Mouse (Mus musculus) lung, postnatal 0 days (tissue): Measurements from ENCODE around the gene Dlg2. TPM values are rescaled to one million over a fixed set of nuclear protein-coding genes. Genes with fewer than 3 reads are reported as not detected.

Source experiments
- ATAC-seq: fragments of 200-750 bp; cut with Nextera tagmentation; 2 replicates; pipeline ENCODE4 v1.8.0; 2017; ENCODE audit warnings: moderate library complexity
- DNase-seq: peaks from one replicate; pipeline ENCODE4 v3.0.0-alpha.2; 2016; ENCODE audit warnings: low spot score
- H3K27ac ChIP-seq: fragments of 300-500 bp; sonication (generic); 2 replicates; pipeline ENCODE4 v1.5.1; 2014; ENCODE audit warnings: antibody characterized with exemption, mild to moderate bottlenecking, low read length, mixed read lengths
- H3K27me3 ChIP-seq: fragments of 300-500 bp; sonication (generic); replicated peaks from 2 replicates; pipeline ENCODE4 v1.6.1; 2014; ENCODE audit warnings: low read length, mixed read lengths; ENCODE audit not compliant: insufficient read depth
- H3K36me3 ChIP-seq: fragments of 300-500 bp; sonication (generic); 2 replicates; pipeline ENCODE4 v1.6.1; 2014; ENCODE audit warnings: low read length, mixed read lengths; ENCODE audit not compliant: insufficient read depth
- H3K4me1 ChIP-seq: fragments of 300-500 bp; sonication (generic); 2 replicates; pipeline ENCODE4 v1.6.1; 2014; ENCODE audit warnings: antibody characterized with exemption, low read depth, low read length, mixed read lengths; ENCODE audit not compliant: insufficient read depth
- H3K4me2 ChIP-seq: fragments of 300-500 bp; sonication (generic); replicated peaks from 2 replicates; pipeline ENCODE4 v1.6.1; 2014; ENCODE audit warnings: low read depth, mild to moderate bottlenecking, low read length, moderate library complexity, mixed read lengths
- H3K4me3 ChIP-seq: fragments of 300-500 bp; sonication (generic); 2 replicates; pipeline ENCODE4 v1.5.1; 2014; ENCODE audit warnings: low read depth, low read length
- H3K9ac ChIP-seq: fragments of 300-500 bp; sonication (generic); replicated peaks from 2 replicates; pipeline ENCODE4 v1.6.1; 2014; ENCODE audit warnings: low read depth, mild to moderate bottlenecking
- H3K9me3 ChIP-seq: fragments of 300-500 bp; sonication (generic); 2 replicates; pipeline ENCODE4 v1.6.1; 2016; ENCODE audit warnings: low read length, mixed read lengths
- CTCF ChIP-seq: IDR thresholded peaks from 2 replicates; pipeline ENCODE4 v1.5.1; 2016; ENCODE audit warnings: antibody characterized with exemption, mild to moderate bottlenecking
- EP300 ChIP-seq: IDR thresholded peaks from 2 replicates; pipeline ENCODE4 v1.6.1; 2016; ENCODE audit warnings: antibody characterized with exemption, mild to moderate bottlenecking, control low read depth
- WGBS: fragments of 180-500 bp; shearing (Covaris S2); extraction: QIAGEN DNeasy Blood & Tissue Kit; methylation state at CpG from one replicate; pipeline ENCODE4 v1.1.7; 2014; 5-methylcytosine and 5-hydroxymethylcytosine counted together
- polyA plus RNA-seq: library from polyadenylated mRNA; unstranded; fragments of >200 nt; fragmentation: Nextera tagmentation; extraction: Ambion mirVana; gene quantifications from 2 replicates; pipeline ENCODE4 v1.2.1, GENCODE M21; 2015

The Dlg2 gene
- polyA plus RNA-seq, 1 experiment from 2014 or later: 0.43 TPM

DNA sequence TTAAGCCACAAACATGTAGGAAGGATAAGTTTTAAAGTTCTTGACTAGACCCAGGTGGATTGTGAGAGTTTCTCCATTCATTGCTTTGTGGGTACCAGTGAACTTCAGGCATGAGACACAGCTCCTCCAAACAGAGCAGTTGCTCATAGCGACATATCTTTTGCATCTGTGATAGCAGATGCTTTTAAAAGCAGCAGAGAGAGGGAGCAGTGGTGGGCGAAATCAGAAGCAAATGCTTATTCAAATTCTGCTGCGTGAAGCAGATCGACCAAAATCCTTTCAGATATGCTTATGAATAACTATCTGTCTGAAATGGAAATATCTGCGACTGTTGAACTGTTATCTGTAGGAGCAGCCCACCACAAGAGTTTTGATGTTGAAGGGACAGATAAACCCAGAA, 935.6 kb downstream of the Dlg2 start:
- no peak for DNase-seq
- no peak for ATAC-seq
- Histone ChIP-seq H3K9ac (no peak overlapping the region), H3K27ac (no peak overlapping the region), H3K4me3 (no peak overlapping the region), H3K4me1 (no peaks in the 10 kb centered on the region), H3K9me3 (no peaks in the 10 kb centered on the region), H3K4me2 (no peak overlapping the region), H3K27me3 (no peaks in the 10 kb centered on the region), H3K36me3 (no peaks in the 10 kb centered on the region)
- TF ChIP-seq CTCF: no peak
- no peak for TF ChIP-seq EP300
- WGBS: 81% methylated on average over 5 of the region's 5 CpGs

DNA sequence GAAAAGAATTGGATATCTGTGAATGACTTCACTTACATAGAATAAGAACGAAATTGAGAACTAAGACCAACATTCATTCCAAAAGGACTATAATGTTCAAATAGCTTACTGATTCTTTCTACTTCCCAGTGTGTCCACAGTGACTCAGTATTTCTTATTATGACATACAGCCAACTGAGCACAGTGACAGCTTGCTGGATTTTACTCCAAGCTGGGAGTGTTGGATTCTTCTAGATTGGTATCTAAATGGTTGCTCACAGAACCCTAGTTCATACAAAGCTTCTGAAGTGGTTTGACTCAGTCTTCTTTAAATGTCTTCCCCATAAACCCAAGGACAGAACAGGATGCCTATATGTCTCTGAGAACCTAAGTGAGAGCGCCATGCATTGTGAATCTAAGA, 937.7 kb downstream of the Dlg2 start:
- no peaks in the 10 kb centered on the region for H3K27me3 ChIP-seq
- no peak overlapping the region for H3K4me3 ChIP-seq
- no peak overlapping the region for H3K27ac ChIP-seq
- no peaks in the 10 kb centered on the region for H3K36me3 ChIP-seq
- H3K4me1 ChIP-seq: no peaks in the 10 kb centered on the region
- H3K9me3 ChIP-seq: no peaks in the 10 kb centered on the region
- no peak overlapping the region for H3K4me2 ChIP-seq
- no peak for TF ChIP-seq CTCF
- TF ChIP-seq EP300: no peak
- no peak for DNase-seq
- ATAC-seq: no peak
- no peak overlapping the region for H3K9ac ChIP-seq
- WGBS: 67% methylated on average over 2 of the region's 2 CpGs

DNA sequence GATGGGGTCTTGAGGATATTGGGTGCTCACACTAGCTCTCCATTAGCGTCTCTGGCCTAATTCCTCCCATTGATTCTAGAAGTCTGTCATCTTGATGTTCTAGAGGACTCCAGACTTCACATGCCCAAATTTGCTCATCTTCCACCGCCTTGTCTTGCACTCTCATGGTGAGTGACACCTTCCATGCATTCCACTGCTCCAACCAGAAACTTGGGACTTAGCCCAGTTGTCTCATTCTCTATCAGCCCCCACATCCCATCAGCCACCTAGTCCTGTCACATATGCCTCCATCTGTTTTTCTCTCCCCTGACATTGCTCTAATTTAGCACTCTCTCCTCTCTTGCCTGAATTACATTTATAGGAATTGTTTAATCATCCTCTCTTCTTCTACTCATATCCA, 938.3 kb downstream of the Dlg2 start:
- TF ChIP-seq EP300: no peak
- no peak for TF ChIP-seq CTCF
- Histone ChIP-seq H3K4me1 (no peaks in the 10 kb centered on the region), H3K4me2 (no peak overlapping the region), H3K9me3 (no peaks in the 10 kb centered on the region), H3K9ac (no peak overlapping the region), H3K4me3 (no peak overlapping the region), H3K36me3 (no peaks in the 10 kb centered on the region), H3K27me3 (no peaks in the 10 kb centered on the region), H3K27ac (no peak overlapping the region)
- DNase-seq (no peak), ATAC-seq (no peak)
- WGBS: 74% methylated on average over 2 of the region's 2 CpGs

DNA sequence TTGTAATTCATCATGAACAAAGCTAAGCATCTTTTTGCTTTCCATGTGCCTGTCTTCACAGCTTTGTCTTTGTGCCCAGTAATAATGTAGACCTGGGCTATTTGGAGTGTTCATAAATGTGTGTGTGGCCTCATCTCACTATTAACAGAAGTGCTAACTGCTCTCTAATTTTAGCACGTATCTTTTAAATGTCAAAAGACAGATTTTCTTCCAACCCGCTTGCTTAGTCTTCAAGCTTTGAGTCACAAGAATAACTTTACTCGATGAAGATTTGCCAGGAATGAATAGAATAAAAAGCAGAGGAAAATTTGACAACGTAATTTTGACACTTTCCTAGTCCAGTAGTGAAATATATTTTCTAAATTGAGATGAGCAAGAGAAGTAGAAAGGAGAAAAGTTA, 943.7 kb downstream of the Dlg2 start:
- Histone ChIP-seq H3K4me3 (no peak overlapping the region), H3K27me3 (no peaks in the 10 kb centered on the region), H3K9ac (no peak overlapping the region), H3K4me1 (no peaks in the 10 kb centered on the region), H3K27ac (no peak overlapping the region), H3K36me3 (no peaks in the 10 kb centered on the region), H3K4me2 (no peak overlapping the region), H3K9me3 (no peaks in the 10 kb centered on the region)
- ATAC-seq (no peak), DNase-seq (no peak)
- 78% methylated on average over 4 of the region's 4 CpGs for WGBS
- TF ChIP-seq CTCF (no peak), EP300 (no peak)

DNA sequence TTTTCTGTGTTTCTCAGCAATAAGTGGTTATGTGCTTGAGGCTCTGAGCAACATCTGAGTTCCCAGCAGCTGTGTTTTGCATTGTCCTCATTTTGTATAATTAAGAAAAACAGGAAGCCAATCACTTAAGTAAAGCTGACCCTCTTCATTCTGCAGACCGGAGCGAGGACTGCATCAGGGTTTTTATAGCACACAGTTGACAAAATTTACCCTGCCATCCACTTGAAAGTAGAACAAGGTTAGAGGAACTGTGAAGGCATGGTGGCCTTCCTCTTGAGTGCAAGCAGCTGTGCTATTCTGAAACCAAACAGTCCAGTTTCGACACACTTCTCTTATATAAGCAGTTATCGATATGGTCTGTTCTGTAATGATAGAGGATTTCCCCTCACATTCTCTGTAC, 947.3 kb downstream of the Dlg2 start:
- H3K4me3 ChIP-seq: no peak overlapping the region
- WGBS: 37% methylated on average over 4 of the region's 4 CpGs
- no peak overlapping the region for H3K9ac ChIP-seq
- no peaks in the 10 kb centered on the region for H3K36me3 ChIP-seq
- no peaks in the 10 kb centered on the region for H3K9me3 ChIP-seq
- TF ChIP-seq EP300 (no peak), CTCF (no peak)
- H3K4me2 ChIP-seq: no peak overlapping the region
- no peaks in the 10 kb centered on the region for H3K4me1 ChIP-seq
- no peak for DNase-seq
- H3K27ac ChIP-seq: no peak overlapping the region
- H3K27me3 ChIP-seq: no peaks in the 10 kb centered on the region
- no peak for ATAC-seq

DNA sequence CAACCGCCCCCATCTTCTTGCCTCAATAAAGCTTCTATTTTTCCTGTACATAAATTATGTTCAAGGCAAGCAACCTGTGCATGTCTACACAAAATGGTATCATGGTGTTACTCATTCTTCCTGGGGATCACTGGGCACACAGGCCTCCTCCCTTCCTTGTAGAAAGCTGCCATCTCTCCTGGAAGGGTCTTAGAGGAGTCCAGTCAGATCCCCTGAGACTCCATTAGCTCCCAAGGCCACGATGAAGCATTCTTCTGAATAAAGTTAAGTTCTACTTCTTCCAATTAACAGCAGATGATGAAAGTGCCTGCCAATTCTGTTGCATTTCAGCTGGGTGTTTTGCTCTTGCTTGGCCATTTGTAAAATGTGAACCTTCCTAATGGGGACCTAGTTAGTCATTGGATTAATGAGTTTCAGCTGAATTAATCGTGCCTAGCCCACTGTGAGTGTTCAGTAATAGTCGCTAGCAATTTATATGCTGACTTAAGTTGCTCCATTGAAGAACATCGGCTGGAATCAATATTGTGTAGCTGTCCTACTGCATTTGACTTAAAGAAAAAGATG, 953.3 kb downstream of the Dlg2 start:
- DNase-seq: no peak
- 84% methylated on average over 5 of the region's 5 CpGs for WGBS
- Histone ChIP-seq H3K4me3 (no peak overlapping the region), H3K27ac (no peak overlapping the region), H3K4me2 (no peak overlapping the region), H3K9ac (no peak overlapping the region), H3K27me3 (no peaks in the 10 kb centered on the region), H3K36me3 (no peaks in the 10 kb centered on the region), H3K4me1 (no peaks in the 10 kb centered on the region), H3K9me3 (no peaks in the 10 kb centered on the region)
- TF ChIP-seq EP300 (no peak), CTCF (no peak)
- no peak for ATAC-seq
